Mouse (Mus musculus) midbrain, postnatal 0 days (tissue): ENCODE measurements around the gene Samsn1. TPM values are rescaled to one million over a fixed set of nuclear protein-coding genes. Genes with fewer than 3 reads are reported as not detected.

Experiments used
- ATAC-seq: fragments of 200-750 bp; cut with Nextera tagmentation; 2 replicates; pipeline ENCODE4 v1.8.0; 2017; ENCODE audit warnings: moderate number of reproducible peaks, mild to moderate bottlenecking, moderate TSS enrichment, moderate library complexity; ENCODE audit not compliant: low FRiP score
- DNase-seq: peaks from one replicate; pipeline ENCODE4 v3.0.0-alpha.2; 2015; ENCODE audit warnings: low spot score
- H3K27ac ChIP-seq: fragments of 300-500 bp; sonication (generic); 2 replicates; pipeline ENCODE4 v1.5.1; 2014; ENCODE audit warnings: low read depth, mild to moderate bottlenecking, low read length, mixed read lengths
- H3K27me3 ChIP-seq: fragments of 300-500 bp; sonication (generic); 2 replicates; pipeline ENCODE4 v1.6.1; 2014; ENCODE audit warnings: low read length, control low read depth, mixed read lengths; ENCODE audit not compliant: insufficient read depth
- H3K36me3 ChIP-seq: fragments of 300-500 bp; sonication (generic); 2 replicates; pipeline ENCODE4 v1.6.1; 2014; ENCODE audit warnings: low read length, control low read depth, mixed read lengths; ENCODE audit not compliant: insufficient read depth
- H3K4me1 ChIP-seq: fragments of 300-500 bp; sonication (generic); 2 replicates; pipeline ENCODE4 v1.6.1; 2014; ENCODE audit warnings: mild to moderate bottlenecking, control low read depth, antibody characterized with exemption, low read length, mixed read lengths; ENCODE audit not compliant: insufficient read depth
- H3K4me2 ChIP-seq: fragments of 300-500 bp; sonication (generic); 2 replicates; pipeline ENCODE4 v1.6.1; 2014; ENCODE audit warnings: low read depth, mild to moderate bottlenecking, low read length, mixed read lengths; ENCODE audit not compliant: poor library complexity, severe bottlenecking
- H3K4me3 ChIP-seq: fragments of 300-500 bp; sonication (generic); 2 replicates; pipeline ENCODE4 v1.5.1; 2014; ENCODE audit warnings: low read depth, mild to moderate bottlenecking, low read length, moderate library complexity
- H3K9ac ChIP-seq: fragments of 300-500 bp; sonication (generic); replicated peaks from 2 replicates; pipeline ENCODE4 v1.6.1; 2014; ENCODE audit warnings: mild to moderate bottlenecking, low read length, moderate library complexity, mixed read lengths; ENCODE audit not compliant: poor library complexity, severe bottlenecking
- H3K9me3 ChIP-seq: fragments of 300-500 bp; sonication (generic); 2 replicates; pipeline ENCODE4 v1.6.1; 2016; ENCODE audit warnings: low read length, control low read depth
- CTCF ChIP-seq: IDR thresholded peaks from 2 replicates; pipeline ENCODE4 v1.5.1; 2016; ENCODE audit warnings: antibody characterized with exemption, mild to moderate bottlenecking
- WGBS: fragments of 180-500 bp; shearing (Covaris S2); extraction: QIAGEN DNeasy Blood & Tissue Kit; methylation state at CpG from one replicate; pipeline ENCODE4 v1.1.7; 2014; 5-methylcytosine and 5-hydroxymethylcytosine counted together
- polyA plus RNA-seq: library from polyadenylated mRNA; unstranded; fragments of >200 nt; fragmentation: Nextera tagmentation; extraction: Ambion mirVana; gene quantifications from 2 replicates; pipeline ENCODE4 v1.2.1, GENCODE M21; 2015
- total RNA-seq: library from RNA; depleted of rRNA; stranded (reverse); fragments of >200 nt; gene quantifications from 2 replicates; pipeline ENCODE4 v1.2.3, GENCODE M21; 2014; rRNA removed

Gene Samsn1
- 2.3 and 2.8 TPM in 2 replicates for total RNA-seq
- polyA plus RNA-seq, result 1.0 and 1.4 TPM in 2 replicates

DNA sequence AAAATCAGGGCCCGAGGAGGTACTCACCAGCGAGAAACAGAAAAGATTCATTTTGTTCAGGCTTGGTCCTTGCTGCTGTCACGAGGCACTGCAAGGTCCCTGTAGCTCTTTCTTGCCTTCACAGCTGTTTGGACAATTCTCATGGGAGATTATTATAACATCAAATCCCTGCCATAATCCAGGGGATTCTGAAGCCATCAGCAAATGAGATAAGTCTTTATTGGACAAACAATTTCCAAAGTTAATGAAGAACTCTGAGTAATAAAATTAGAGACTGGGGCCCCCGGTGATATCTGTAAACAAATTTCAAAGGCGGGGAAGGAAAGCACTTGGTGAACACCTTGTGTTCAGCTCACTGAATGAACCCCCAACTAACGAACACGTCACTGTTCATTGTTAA is at the start of gene Samsn1:
Gene Samsn1, minus strand, starts transcription at position 101 of the 400 bp plus-strand sequence.
- Histone ChIP-seq H3K4me2 (no peak within 1 kb of the TSS), H3K9me3 (no peaks in the 10 kb centered on the region), H3K27me3 (no peaks in the 10 kb centered on the region), H3K9ac (no peak within 1 kb of the TSS), H3K36me3 (no peaks in the 10 kb centered on the region), H3K4me3 (no peak within 1 kb of the TSS), H3K27ac (no peak within 1 kb of the TSS), H3K4me1 (no peaks in the 10 kb centered on the region)
- TF ChIP-seq CTCF, result no peak
- no peak for DNase-seq
- 66% methylated on average over 7 of the region's 7 CpGs for whole genome bisulfite sequencing
- ATAC-seq, result no peak

DNA sequence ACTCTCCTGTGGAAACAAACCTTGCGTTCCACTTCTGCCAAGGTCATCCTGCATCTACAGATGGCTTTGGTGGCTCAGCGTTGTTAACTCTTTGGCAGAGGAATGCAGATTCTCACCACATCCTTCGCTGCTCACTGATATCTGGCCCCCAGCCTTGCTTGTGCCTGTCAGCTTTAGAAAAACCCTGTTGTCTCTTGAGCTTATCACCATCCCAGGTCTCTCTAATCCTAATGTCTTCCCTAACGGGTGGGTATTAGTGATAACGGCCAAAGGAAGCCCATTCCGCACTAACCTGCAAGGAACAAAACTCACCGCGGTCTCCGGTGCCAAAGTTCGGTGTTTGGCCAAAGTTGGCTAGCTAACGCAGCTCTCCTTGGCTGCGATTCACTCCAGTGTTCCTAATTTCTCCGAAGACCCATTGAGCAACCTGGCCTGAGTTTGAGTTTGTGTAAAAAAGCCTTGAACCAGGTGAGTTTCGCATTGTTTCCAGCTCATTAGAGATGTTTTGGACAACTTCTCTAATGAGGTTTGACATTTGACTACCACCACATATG is 44.1 kb upstream of the Samsn1 start:
- 92% methylated on average over 14 of the region's 14 CpGs for WGBS
- no peak for TF ChIP-seq CTCF
- H3K27me3 ChIP-seq, result no peaks in the 10 kb centered on the region
- H3K9me3 ChIP-seq, result no peaks in the 10 kb centered on the region
- no peaks in the 10 kb centered on the region for H3K36me3 ChIP-seq
- DNase-seq (no peak), ATAC-seq (no peak)
- H3K4me3 ChIP-seq, result no peak overlapping the region
- H3K4me2 ChIP-seq, result no peak overlapping the region
- H3K27ac ChIP-seq, result no peak overlapping the region
- H3K9ac ChIP-seq, result no peak overlapping the region
- no peaks in the 10 kb centered on the region for H3K4me1 ChIP-seq

GRCm38 (mm10) chr16:76054976-76055375 is 32.9 kb upstream of the Samsn1 start:
- no peak overlapping the region for H3K4me2 ChIP-seq
- H3K9me3 ChIP-seq, result no peaks in the 10 kb centered on the region
- H3K27ac ChIP-seq, result no peak overlapping the region
- ATAC-seq (no peak), DNase-seq (no peak)
- 91% methylated on average over 7 of the region's 7 CpGs for WGBS
- H3K36me3 ChIP-seq, result no peaks in the 10 kb centered on the region
- TF ChIP-seq CTCF, result no peak
- H3K9ac ChIP-seq, result no peak overlapping the region
- H3K27me3 ChIP-seq, result no peaks in the 10 kb centered on the region
- no peak overlapping the region for H3K4me3 ChIP-seq
- no peaks in the 10 kb centered on the region for H3K4me1 ChIP-seq

DNA sequence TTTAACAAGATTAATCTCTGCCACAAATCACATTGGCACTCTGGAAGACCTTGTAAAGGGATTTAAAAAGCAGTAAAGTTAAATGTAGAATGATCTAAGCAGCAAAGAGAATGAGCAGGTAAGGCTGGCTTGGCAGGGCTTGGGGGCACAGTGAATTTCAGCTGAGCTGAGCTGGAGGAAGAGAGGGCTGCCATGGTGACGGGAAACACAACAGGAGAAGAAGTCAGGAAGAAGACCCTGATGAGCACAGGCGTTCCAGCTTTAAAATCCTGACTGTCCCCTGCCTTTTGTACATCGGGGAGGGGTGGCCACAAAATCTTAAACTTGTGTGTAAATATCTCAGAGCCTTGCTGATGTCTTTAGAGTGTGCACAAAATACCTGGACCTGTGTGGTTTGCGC is 32.0 kb upstream of the Samsn1 start:
- H3K9me3 ChIP-seq, result no peaks in the 10 kb centered on the region
- ATAC-seq, result no peak
- no peak overlapping the region for H3K4me3 ChIP-seq
- no peaks in the 10 kb centered on the region for H3K36me3 ChIP-seq
- no peaks in the 10 kb centered on the region for H3K4me1 ChIP-seq
- H3K27ac ChIP-seq, result no peak overlapping the region
- DNase-seq, result no peak
- no peaks in the 10 kb centered on the region for H3K27me3 ChIP-seq
- no peak for TF ChIP-seq CTCF
- no peak overlapping the region for H3K9ac ChIP-seq
- WGBS, result 74% methylated on average over 4 of the region's 4 CpGs
- no peak overlapping the region for H3K4me2 ChIP-seq

- no peaks in the 10 kb centered on the region for H3K36me3 ChIP-seq
- no peak overlapping the region for H3K9ac ChIP-seq
- no peaks in the 10 kb centered on the region for H3K27me3 ChIP-seq
- TF ChIP-seq CTCF, result no peak
- H3K4me1 ChIP-seq, result no peaks in the 10 kb centered on the region
- no peaks in the 10 kb centered on the region for H3K9me3 ChIP-seq
- ATAC-seq, result no peak
- no peak overlapping the region for H3K4me3 ChIP-seq
- 93% methylated on average over 8 of the region's 8 CpGs for WGBS
- H3K4me2 ChIP-seq, result no peak overlapping the region
- H3K27ac ChIP-seq, result no peak overlapping the region
- no peak for DNase-seq
These were observed 31.5 kb upstream of the Samsn1 start for GRCm38 (mm10) chr16:76053537-76053936.

GRCm38 (mm10) chr16:76047066-76047465 is 25.0 kb upstream of the Samsn1 start:
- Histone ChIP-seq H3K9me3 (no peaks in the 10 kb centered on the region), H3K4me1 (no peaks in the 10 kb centered on the region), H3K9ac (no peak overlapping the region), H3K4me3 (no peak overlapping the region), H3K27me3 (no peaks in the 10 kb centered on the region), H3K27ac (no peak overlapping the region), H3K36me3 (no peaks in the 10 kb centered on the region), H3K4me2 (no peak overlapping the region)
- 58% methylated on average over 3 of the region's 3 CpGs for WGBS
- no peak for ATAC-seq
- DNase-seq, result no peak
- no peak for TF ChIP-seq CTCF
